Mouse (Mus musculus) frontal cortex, postnatal 36 days (tissue): ENCODE measurements around the gene Zhx3.

Experiments
- DNase-seq, 2 experiments: peaks; one replicate each; pipeline ENCODE4 v3.0.0; 2022; ENCODE audit warnings: low spot score in 2 of 2

The Zhx3 gene

GRCm38 (mm10) chr2:160804794-160805527, 67.8 kb downstream of the Zhx3 start:
- DNase-seq: no peak

GRCm38 (mm10) chr2:160802326-160802725, 70.5 kb downstream of the Zhx3 start:
- DNase-seq: no peak

GRCm38 (mm10) chr2:160800967-160801366, 71.8 kb downstream of the Zhx3 start:
- no peak for DNase-seq

GRCm38 (mm10) chr2:160798206-160798605, 74.6 kb downstream of the Zhx3 start:
- DNase-seq: no peak

GRCm38 (mm10) chr2:160796973-160797372, 75.8 kb downstream of the Zhx3 start:
- peak; percentile 26 to 59 for DNase-seq

GRCm38 (mm10) chr2:160793117-160793516, 79.7 kb downstream of the Zhx3 start:
- DNase-seq: no peak

- no peak for DNase-seq
These were observed 83.1 kb downstream of the Zhx3 start for GRCm38 (mm10) chr2:160789741-160790140.

GRCm38 (mm10) chr2:160789046-160789445, 83.8 kb downstream of the Zhx3 start:
- no peak for DNase-seq

GRCm38 (mm10) chr2:160786333-160786732, 86.5 kb downstream of the Zhx3 start:
- DNase-seq: no peak

GRCm38 (mm10) chr2:160780834-160781219, 92.0 kb downstream of the Zhx3 start:
- no peak for DNase-seq

- no peak for DNase-seq
These were observed 92.5 kb downstream of the Zhx3 start for GRCm38 (mm10) chr2:160780154-160780833.

GRCm38 (mm10) chr2:160778034-160778433, 94.8 kb downstream of the Zhx3 start:
- no peak for DNase-seq

GRCm38 (mm10) chr2:160771325-160772276, 101.2 kb downstream of the Zhx3 start:
- DNase-seq: no peak

- no peak for DNase-seq
These were observed 101.9 kb downstream of the Zhx3 start for GRCm38 (mm10) chr2:160770871-160771270.

- DNase-seq: no peak
These were observed 102.4 kb downstream of the Zhx3 start for GRCm38 (mm10) chr2:160770409-160770808.

GRCm38 (mm10) chr2:160768997-160769396, 103.8 kb downstream of the Zhx3 start:
- DNase-seq: no peak

GRCm38 (mm10) chr2:160768097-160768695, 104.6 kb downstream of the Zhx3 start:
- DNase-seq: no peak

- DNase-seq: no peak
These were observed 105.6 kb downstream of the Zhx3 start for GRCm38 (mm10) chr2:160767201-160767600.

GRCm38 (mm10) chr2:160766371-160766771, 106.4 kb downstream of the Zhx3 start:
- DNase-seq: no peak

- DNase-seq: no peak
These were observed 107.7 kb downstream of the Zhx3 start for GRCm38 (mm10) chr2:160765096-160765495.

- DNase-seq: no peak
These were observed 108.4 kb downstream of the Zhx3 start for GRCm38 (mm10) chr2:160764386-160764785.

- DNase-seq: no peak
These were observed 109.0 kb downstream of the Zhx3 start for GRCm38 (mm10) chr2:160763816-160764215.
